Mouse (Mus musculus): ENCODE data around the gene Nfat5. TPM values are rescaled to one million over a fixed set of nuclear protein-coding genes. Genes with fewer than 3 reads are reported as not detected.

The Nfat5 gene
- polyA plus RNA-seq, 1 experiment from 2014 or later = 11.7 TPM

GRCm38 (mm10) chr8:107399495-107399894 is 106.2 kb downstream of the Nfat5 start:
- Histone ChIP-seq H3K9ac (ENCODE audit: low read length) (no peak overlapping the region), H3K27ac (ENCODE audit: low read length) (no peak overlapping the region), H3K9me3 (replicated peaks; ENCODE audit: control insufficient read depth, low read length) (no peaks in the 10 kb centered on the region), H3K4me1 (ENCODE audit: control insufficient read depth, insufficient read depth, low read length) (peaks cover 25% of the 10 kb centered on the region), H3K4me2 (ENCODE audit: low read depth, low read length) (no peak overlapping the region), H3K27me3 (ENCODE audit: control insufficient read depth, insufficient read depth, low read length) (no peaks in the 10 kb centered on the region), H3K4me3 (replicated peaks; ENCODE audit: low read length) (no peak overlapping the region), H3K36me3 (ENCODE audit: control insufficient read depth, insufficient read depth, low read length) (no peaks in the 10 kb centered on the region)
- 45% methylated on average over 9 of the region's 9 CpGs for WGBS
- ATAC-seq (ENCODE audit: insufficient read depth, low FRiP score) = no peak

DNA sequence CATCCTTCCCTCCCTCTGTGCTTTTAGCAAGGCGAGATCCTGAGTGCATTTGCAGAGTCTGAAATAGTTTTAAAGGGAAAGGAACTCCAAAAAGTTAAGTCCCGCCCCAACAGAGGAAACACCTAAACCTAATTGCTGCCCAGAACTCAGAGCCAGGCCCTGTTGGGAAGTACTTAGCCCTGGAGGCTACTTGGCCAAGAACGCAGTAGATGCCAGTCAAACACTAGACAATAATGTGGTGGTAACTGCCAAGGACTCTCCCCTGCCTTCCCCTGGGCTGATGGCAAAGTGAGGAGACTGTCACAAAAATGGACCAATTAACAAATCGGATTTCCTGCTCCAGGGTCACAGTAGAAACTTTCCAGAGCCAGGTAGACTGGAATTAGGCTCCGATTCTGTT is 108.6 kb downstream of the Nfat5 start:
- WGBS = 81% methylated on average over 5 of the region's 5 CpGs
- Histone ChIP-seq H3K9me3 (replicated peaks; ENCODE audit: control insufficient read depth, low read length) (no peaks in the 10 kb centered on the region), H3K36me3 (ENCODE audit: control insufficient read depth, insufficient read depth, low read length) (no peaks in the 10 kb centered on the region), H3K9ac (ENCODE audit: low read length) (peak overlapping the region; percentile 33; the same call in 1 of the 2 replicates), H3K27ac (ENCODE audit: low read length) (no peak overlapping the region), H3K4me1 (ENCODE audit: control insufficient read depth, insufficient read depth, low read length) (peaks cover 27% of the 10 kb centered on the region), H3K4me3 (replicated peaks; ENCODE audit: low read length) (no peak overlapping the region), H3K27me3 (ENCODE audit: control insufficient read depth, insufficient read depth, low read length) (no peaks in the 10 kb centered on the region), H3K4me2 (ENCODE audit: low read depth, low read length) (no peak overlapping the region)
- ATAC-seq (ENCODE audit: insufficient read depth, low FRiP score) = no peak

DNA sequence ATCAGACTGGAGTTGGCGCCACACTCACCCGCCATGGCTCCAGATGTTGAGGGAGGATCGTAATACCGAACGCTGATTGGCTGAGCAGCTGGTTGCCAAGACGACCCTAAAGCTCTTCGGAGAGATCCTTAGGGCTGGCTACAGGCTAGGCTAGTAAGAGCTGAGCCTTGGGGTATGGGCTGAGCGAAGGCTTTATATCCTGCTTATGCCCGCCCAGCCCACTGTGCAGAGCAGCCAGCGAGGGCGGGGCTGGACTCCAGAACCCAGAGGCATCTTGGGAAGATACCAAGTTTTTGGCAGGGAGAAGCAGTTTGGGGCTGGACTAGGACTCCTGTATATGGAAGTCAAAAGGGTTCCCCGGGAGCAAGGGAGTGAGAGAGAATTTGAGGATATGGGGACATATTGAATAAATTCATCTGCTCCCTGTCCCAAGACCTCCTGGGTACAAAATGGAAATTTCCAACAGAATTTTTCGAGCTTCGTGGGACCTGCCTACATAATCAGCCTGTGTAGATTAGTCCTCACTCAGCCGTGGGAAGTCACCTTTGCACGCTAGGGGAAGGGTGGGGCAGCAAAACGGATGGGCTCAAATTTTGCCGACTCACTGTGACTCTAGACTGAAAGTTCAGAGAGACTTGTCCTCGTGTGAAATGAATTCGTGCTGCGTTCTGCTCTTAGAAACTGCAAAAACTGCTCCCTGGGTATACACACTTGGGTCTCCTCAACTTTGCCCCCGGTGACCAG is 109.9 kb downstream of the Nfat5 start, which contains the start of gene Nqo1:
Gene Nqo1 (minus strand): TSS at position 169 of the 744 bp plus-strand sequence.
- peak within 1 kb of the TSS; percentile 43 for H3K4me3 ChIP-seq (replicated peaks; ENCODE audit: low read length)
- peak within 1 kb of the TSS; percentile 60 for H3K4me2 ChIP-seq (ENCODE audit: low read depth, low read length)
- H3K9me3 ChIP-seq (replicated peaks; ENCODE audit: control insufficient read depth, low read length) = no peaks in the 10 kb centered on the region
- peaks cover 28% of the 10 kb centered on the region for H3K4me1 ChIP-seq (ENCODE audit: control insufficient read depth, insufficient read depth, low read length)
- no peaks in the 10 kb centered on the region for H3K27me3 ChIP-seq (ENCODE audit: control insufficient read depth, insufficient read depth, low read length)
- WGBS = 9% methylated on average over 22 of the region's 22 CpGs
- no peaks in the 10 kb centered on the region for H3K36me3 ChIP-seq (ENCODE audit: control insufficient read depth, insufficient read depth, low read length)
- peak; percentile 94 for ATAC-seq (ENCODE audit: insufficient read depth, low FRiP score)
- H3K9ac ChIP-seq (ENCODE audit: low read length) = peak within 1 kb of the TSS; percentile 59
- peak within 1 kb of the TSS; percentile 67 for H3K27ac ChIP-seq (ENCODE audit: low read length)

- 62% methylated on average over 4 of the region's 4 CpGs for WGBS
- H3K9ac ChIP-seq (ENCODE audit: low read length) = no peak overlapping the region
- no peak overlapping the region for H3K4me3 ChIP-seq (replicated peaks; ENCODE audit: low read length)
- H3K27ac ChIP-seq (ENCODE audit: low read length) = no peak overlapping the region
- no peak overlapping the region for H3K4me2 ChIP-seq (ENCODE audit: low read depth, low read length)
- H3K27me3 ChIP-seq (ENCODE audit: control insufficient read depth, insufficient read depth, low read length) = no peaks in the 10 kb centered on the region
- H3K4me1 ChIP-seq (ENCODE audit: control insufficient read depth, insufficient read depth, low read length) = peaks cover 28% of the 10 kb centered on the region
- H3K36me3 ChIP-seq (ENCODE audit: control insufficient read depth, insufficient read depth, low read length) = no peaks in the 10 kb centered on the region
- no peak for ATAC-seq (ENCODE audit: insufficient read depth, low FRiP score)
- no peaks in the 10 kb centered on the region for H3K9me3 ChIP-seq (replicated peaks; ENCODE audit: control insufficient read depth, low read length)
Measured at GRCm38 (mm10) chr8:107404057-107404456, 110.8 kb downstream of the Nfat5 start.

DNA sequence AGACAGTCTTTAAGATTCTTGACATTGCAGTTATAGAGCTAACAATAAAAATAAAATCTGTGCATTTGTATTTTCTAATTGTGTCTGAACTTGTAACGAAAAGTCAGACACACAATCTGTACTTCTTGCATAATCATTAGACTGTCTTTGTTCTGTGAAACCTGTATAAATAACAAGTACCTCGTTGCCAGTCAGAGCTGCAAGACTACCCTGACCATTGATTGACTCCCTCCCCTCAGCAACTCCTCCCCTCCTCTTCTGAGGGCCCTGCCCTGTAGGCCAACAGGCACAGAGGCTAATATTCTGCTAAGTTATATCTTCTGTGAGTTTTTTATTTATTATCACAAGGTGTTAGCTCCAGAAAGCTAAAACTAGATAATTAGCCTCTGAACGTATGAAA is 112.7 kb downstream of the Nfat5 start:
- no peaks in the 10 kb centered on the region for H3K27me3 ChIP-seq (ENCODE audit: control insufficient read depth, insufficient read depth, low read length)
- peak overlapping the region; percentile 62 for H3K27ac ChIP-seq (ENCODE audit: low read length)
- H3K9me3 ChIP-seq (replicated peaks; ENCODE audit: control insufficient read depth, low read length) = no peaks in the 10 kb centered on the region
- ATAC-seq (ENCODE audit: insufficient read depth, low FRiP score) = no peak; the same call in 1 of the 2 replicates
- H3K4me1 ChIP-seq (ENCODE audit: control insufficient read depth, insufficient read depth, low read length) = peaks cover 24% of the 10 kb centered on the region
- H3K36me3 ChIP-seq (ENCODE audit: control insufficient read depth, insufficient read depth, low read length) = peaks cover 14% of the 10 kb centered on the region
- no peak overlapping the region for H3K4me2 ChIP-seq (ENCODE audit: low read depth, low read length)
- no peak overlapping the region for H3K4me3 ChIP-seq (replicated peaks; ENCODE audit: low read length)
- H3K9ac ChIP-seq (ENCODE audit: low read length) = no peak overlapping the region
- WGBS = 42% methylated on average over 3 of the region's 3 CpGs

DNA sequence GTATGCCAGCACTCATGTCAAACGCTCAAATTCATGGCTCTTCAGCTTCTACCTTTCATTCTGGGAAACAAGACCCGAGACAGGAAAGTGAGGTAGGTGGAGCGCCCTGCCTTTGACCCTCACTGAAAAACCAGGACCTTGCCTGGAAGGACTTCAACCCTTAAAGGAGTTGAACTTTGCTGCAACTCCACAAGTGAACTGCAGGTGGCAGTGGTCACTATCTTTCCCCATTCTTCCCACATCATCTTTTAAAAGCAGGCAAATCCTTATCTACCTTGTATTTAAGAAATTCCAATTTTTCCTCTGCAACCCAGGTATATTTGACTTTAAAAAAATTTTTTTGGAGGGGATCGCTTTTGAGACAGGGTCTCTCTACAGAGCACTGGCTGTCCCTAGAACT is 118.1 kb downstream of the Nfat5 start:
- H3K27ac ChIP-seq (ENCODE audit: low read length) = no peak overlapping the region

GRCm38 (mm10) chr8:107412552-107412951 is 119.3 kb downstream of the Nfat5 start:
- Histone ChIP-seq H3K36me3 (ENCODE audit: control insufficient read depth, insufficient read depth, low read length) (peaks cover 39% of the 10 kb centered on the region), H3K4me2 (ENCODE audit: low read depth, low read length) (no peak overlapping the region), H3K9me3 (replicated peaks; ENCODE audit: control insufficient read depth, low read length) (no peaks in the 10 kb centered on the region), H3K4me3 (replicated peaks; ENCODE audit: low read length) (no peak overlapping the region), H3K4me1 (ENCODE audit: control insufficient read depth, insufficient read depth, low read length) (no peaks in the 10 kb centered on the region), H3K27ac (ENCODE audit: low read length) (no peak overlapping the region), H3K9ac (ENCODE audit: low read length) (no peak overlapping the region), H3K27me3 (ENCODE audit: control insufficient read depth, insufficient read depth, low read length) (no peaks in the 10 kb centered on the region)
- 85% methylated on average over 8 of the region's 8 CpGs for WGBS
- ATAC-seq (ENCODE audit: insufficient read depth, low FRiP score) = no peak

More for the DNA sequence above, 118.1 kb downstream of the Nfat5 start:
- WGBS = 63% methylated on average over 4 of the region's 4 CpGs
- Histone ChIP-seq H3K27me3 (ENCODE audit: control insufficient read depth, insufficient read depth, low read length) (no peaks in the 10 kb centered on the region), H3K4me1 (ENCODE audit: control insufficient read depth, insufficient read depth, low read length) (peaks cover 9% of the 10 kb centered on the region), H3K36me3 (ENCODE audit: control insufficient read depth, insufficient read depth, low read length) (peaks cover 35% of the 10 kb centered on the region), H3K9ac (ENCODE audit: low read length) (no peak overlapping the region), H3K4me3 (replicated peaks; ENCODE audit: low read length) (no peak overlapping the region), H3K4me2 (ENCODE audit: low read depth, low read length) (no peak overlapping the region), H3K9me3 (replicated peaks; ENCODE audit: control insufficient read depth, low read length) (no peaks in the 10 kb centered on the region)
- no peak for ATAC-seq (ENCODE audit: insufficient read depth, low FRiP score)

DNA sequence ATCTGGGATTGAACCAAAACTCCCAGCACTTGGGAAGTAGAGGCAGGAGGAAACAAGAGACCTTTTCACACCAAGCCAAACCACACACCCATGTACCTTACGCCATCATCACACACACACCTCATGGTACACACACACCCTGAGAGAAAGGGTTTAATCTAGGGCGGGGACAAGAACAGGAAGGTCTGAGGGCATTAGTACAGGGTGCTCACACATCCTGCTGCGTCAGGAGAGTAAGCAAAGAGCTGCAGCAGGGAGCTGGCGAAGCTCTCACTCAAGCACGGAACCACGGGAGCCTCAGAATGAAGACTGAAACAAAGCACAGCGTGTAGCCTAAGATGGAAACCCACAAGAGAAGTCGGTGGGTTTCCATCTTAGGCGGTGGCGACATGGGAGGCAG is 120.6 kb downstream of the Nfat5 start:
- Histone ChIP-seq H3K9ac (ENCODE audit: low read length) (no peak overlapping the region), H3K9me3 (replicated peaks; ENCODE audit: control insufficient read depth, low read length) (no peaks in the 10 kb centered on the region), H3K36me3 (ENCODE audit: control insufficient read depth, insufficient read depth, low read length) (peaks cover 47% of the 10 kb centered on the region), H3K27ac (ENCODE audit: low read length) (peak overlapping the region; percentile 40), H3K4me1 (ENCODE audit: control insufficient read depth, insufficient read depth, low read length) (no peaks in the 10 kb centered on the region), H3K4me3 (replicated peaks; ENCODE audit: low read length) (no peak overlapping the region), H3K27me3 (ENCODE audit: control insufficient read depth, insufficient read depth, low read length) (no peaks in the 10 kb centered on the region), H3K4me2 (ENCODE audit: low read depth, low read length) (no peak overlapping the region)
- 82% methylated on average over 10 of the region's 10 CpGs for WGBS
- peak; percentile 65; the same call in 1 of the 2 replicates for ATAC-seq (ENCODE audit: insufficient read depth, low FRiP score)

DNA sequence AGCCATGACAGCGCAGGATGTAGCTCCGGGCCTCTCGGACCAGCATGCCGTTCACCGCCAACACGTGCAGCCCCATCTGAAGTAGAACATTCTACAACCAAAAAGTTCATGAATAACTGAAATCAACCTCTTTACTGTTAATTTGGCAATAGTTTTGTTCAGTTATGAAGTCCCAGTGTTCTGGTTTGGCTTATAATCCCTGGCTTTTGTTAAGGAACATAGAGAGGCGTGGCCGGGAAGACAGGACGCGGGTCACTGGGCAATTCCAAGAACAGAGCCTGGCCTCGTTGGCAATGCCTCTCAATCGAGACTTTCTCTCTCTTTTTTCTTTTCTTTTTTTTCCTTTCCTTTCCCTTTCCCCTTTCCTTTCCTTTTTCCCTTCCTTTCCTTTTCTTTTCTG is 123.7 kb downstream of the Nfat5 start:
- Histone ChIP-seq H3K36me3 (ENCODE audit: control insufficient read depth, insufficient read depth, low read length) (peaks cover 32% of the 10 kb centered on the region), H3K27me3 (ENCODE audit: control insufficient read depth, insufficient read depth, low read length) (no peaks in the 10 kb centered on the region), H3K4me1 (ENCODE audit: control insufficient read depth, insufficient read depth, low read length) (no peaks in the 10 kb centered on the region), H3K27ac (ENCODE audit: low read length) (no peak overlapping the region), H3K9ac (ENCODE audit: low read length) (no peak overlapping the region), H3K4me2 (ENCODE audit: low read depth, low read length) (no peak overlapping the region), H3K4me3 (replicated peaks; ENCODE audit: low read length) (no peak overlapping the region), H3K9me3 (replicated peaks; ENCODE audit: control insufficient read depth, low read length) (no peaks in the 10 kb centered on the region)
- no peak for ATAC-seq (ENCODE audit: insufficient read depth, low FRiP score)
- 93% methylated on average over 12 of the region's 12 CpGs for WGBS
